Mouse (Mus musculus) kidney, adult 18-20 months (tissue): ENCODE results near the gene Slc12a8.
A peak's percentile ranks its signal among the peaks of the same experiment; 100 is the strongest.

Experiments used
- DNase-seq: peaks from one replicate; pipeline ENCODE4 v3.0.0; 2021

Slc12a8 gene

DNA sequence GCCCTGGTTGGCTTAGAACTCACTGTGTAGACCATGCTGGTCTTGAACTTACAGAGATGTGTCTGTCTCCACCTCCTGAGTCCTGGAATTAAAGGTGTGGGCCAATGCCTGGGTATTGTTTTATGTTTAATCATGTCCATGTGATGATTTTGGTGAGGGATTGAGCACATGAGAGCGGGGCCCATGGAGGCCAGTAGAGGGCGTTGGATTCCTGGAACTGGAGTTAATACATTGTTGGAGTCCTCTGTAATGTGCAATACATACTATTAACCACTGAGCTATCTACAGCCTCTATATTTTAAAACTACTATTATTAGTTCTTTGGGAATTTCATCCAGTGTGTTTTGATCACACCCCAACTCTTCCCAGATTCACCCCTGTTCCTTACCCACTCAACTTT is 27.2 kb downstream of the Slc12a8 start:
- DNase-seq, result no peak

DNA sequence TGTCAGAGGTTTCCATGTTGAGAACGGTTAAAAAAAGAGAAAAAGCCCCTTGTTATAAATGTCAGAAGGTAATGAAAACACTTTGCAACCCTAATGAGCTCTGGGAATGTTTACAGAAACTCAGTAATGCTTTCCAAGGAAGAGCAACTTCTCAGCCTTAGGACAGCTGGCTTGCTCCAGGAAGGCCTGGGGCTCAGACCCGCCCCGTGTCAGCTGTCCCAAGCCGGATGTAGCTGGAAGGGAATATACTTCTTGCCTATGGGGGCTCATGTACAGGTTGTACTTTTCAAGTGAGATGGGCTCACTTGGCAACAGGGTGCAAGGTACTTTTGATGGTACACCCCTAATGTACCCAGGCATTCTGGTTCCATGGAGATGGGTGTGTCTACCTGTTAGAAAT is 28.4 kb downstream of the Slc12a8 start:
- no peak for DNase-seq

DNA sequence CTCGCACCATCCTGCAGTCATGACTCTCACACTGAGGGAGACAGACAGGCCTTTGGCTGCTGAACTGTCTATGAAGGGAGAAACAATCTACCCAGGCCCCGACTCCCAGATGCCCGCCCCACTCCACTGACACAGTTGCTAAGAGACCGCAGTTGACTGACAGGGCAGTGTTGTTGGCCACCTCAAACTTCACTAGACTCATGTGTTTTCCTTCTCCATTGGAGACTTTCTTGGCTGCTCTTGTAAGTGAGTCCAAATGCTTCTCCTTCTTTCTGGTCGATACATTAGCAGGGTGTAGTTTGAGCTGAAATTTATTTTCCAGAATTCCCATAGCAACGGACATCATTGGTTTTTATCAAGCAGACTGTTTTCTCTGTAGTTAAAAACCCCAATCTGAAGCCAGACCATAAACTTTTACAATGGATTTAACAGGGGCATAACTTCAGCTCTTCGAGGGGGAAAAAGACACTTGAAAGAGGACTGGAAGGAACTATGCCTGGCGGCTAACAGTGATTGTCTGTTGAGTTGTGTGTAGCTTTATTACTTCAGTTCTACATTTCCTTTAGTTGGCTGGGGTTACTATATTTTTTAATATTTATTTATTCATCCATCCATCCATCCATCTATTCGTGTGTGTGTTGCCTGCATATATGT is 36.7 kb downstream of the Slc12a8 start:
- no peak for DNase-seq

DNA sequence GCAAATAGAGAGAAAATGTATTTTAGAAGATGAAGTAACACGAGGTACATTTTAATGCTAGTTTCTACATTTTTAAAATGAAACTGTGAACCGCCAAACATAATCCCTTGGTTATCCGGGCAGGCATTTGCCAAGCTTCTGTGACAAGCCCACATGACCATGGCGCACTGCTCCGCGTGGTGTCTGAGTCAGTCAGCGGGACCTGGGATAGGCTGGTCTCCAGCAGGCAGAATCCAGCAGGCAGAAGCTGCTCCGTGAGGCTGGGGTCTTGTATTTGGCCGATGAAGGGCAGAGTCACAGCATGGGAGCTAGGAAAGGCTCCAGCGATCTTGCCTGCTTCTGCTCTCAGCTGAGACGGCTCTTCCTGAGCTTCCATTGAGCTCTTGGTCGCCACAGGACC is 41.0 kb downstream of the Slc12a8 start:
- no peak for DNase-seq

DNA sequence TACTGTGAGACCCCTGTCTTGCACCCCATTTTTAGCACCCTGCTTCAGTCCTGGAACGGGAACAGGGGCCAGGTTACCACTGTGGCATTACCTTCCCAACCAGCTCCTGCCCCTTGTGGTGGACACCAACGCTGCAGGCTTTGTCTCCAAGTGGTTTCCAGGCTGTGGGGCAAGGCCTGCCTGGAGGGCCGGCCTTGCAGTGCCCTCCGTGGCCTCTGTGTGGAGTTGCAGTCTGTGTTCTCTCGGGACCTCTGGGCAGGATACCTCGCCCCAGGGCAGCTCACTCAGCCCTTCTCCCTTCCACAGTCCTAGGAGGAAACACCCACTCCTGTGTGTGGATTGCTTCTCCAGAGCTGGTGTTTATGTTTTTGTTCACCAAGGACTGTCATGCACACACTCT is 43.2 kb downstream of the Slc12a8 start:
- DNase-seq, result peak; percentile 82

DNA sequence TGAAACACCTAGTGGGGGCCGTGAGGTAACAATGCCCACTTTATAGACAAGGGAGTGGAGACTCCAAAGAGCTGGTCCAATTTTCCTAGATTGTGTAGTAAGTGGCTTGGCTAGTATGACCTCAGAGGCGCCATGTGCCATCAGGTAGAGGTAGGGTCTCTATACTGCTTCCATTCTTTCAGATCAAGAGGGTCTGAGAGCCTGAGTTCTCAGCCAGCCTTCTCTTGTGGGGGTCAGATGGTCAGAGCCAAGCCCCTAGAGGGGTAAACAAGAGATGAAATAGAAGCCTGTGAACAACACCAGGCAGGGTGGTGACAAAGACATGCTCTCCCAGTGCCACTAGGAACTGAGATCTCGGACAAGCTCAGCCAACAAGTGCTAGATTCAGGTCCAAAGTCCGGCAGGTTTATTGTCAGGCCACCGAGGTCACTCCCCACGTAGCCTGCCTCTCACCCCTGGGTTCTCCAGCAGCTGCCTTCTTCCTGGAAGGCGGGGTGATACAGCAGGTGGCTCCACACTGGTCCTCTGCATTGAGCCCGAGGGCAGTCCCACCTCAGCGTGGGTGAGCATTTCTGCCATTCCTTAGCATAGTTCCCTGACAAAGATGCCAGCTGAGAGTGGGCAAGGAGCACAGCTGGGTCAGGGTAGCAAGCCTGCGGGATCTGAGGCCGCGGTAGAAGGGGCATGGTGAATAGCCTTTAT is 44.3 kb downstream of the Slc12a8 start:
- DNase-seq, result no peak

DNA sequence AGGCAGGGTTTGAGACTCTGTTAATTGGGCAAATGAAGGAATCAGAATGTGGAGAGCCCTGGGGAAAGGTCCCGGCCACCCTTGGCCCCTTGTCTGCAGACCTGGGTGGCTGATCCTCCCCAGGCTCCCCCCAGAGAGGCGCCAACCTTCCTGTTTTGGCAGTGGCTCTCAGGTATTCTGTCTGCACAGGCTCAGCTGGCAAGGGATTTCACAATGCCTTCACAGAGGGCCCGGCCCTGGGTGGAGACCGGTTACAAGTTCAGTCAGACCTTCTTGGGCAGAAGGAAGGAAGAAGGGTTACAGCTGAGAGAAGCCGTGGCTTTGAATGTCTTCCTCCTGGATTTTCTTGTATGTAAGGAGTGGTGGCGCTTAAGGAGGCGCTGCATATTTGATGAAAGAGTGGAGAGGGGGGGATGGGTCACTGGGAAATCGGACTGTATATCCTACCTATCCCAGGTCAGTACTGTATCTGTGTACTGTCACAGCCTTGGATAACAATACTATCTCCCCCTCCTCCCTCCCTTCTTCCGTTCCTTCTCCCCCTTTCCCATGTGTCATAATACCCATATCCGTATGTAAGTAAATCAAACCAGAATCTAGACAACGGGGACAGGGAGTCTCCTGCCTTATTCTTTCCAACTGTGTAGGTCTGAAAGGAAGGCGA is 45.9 kb downstream of the Slc12a8 start:
- DNase-seq, result peak; percentile 51

DNA sequence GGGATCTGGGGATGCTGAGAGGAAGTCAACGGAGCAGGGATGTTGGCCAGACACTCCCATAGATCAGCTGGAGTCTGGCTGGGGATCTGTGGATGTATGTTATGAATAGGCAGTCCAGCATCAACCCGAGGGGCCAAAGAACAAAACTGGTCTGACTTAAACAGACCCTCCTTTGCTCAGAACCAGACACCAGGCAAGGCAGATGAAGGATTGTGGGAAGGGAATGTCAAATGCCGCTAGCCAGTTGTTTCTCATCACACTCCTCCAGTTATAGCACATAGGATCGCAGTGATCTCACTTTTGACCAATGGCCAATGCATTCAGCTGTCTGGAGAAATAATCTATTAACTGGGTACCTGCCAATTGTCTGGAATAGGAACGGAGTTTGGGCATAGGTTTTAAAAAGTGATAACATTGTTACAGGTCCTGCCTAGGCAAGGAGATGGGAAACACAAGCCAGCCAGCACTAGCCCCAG is 46.4 kb downstream of the Slc12a8 start:
- peak; percentile 20 for DNase-seq

DNA sequence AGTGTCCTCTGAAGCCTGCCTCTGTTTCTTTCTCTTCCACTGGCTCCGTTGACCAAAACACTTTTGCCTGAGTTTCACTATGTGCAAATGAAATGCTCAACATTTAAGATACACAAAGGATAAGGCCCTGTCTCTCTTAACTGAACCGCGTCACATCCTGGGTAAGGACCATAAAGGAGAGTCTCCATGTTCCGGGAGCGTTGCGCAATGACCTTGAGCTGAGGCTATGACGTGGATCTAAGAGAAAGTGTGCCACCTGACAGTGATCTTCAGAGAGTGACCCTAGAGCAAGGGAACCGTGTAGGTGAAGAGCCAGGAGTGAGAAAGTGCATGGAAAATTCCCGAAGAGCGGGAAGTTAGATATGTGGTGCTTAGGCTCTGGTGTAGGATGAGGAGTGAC is 49.3 kb downstream of the Slc12a8 start:
- DNase-seq, result no peak

DNA sequence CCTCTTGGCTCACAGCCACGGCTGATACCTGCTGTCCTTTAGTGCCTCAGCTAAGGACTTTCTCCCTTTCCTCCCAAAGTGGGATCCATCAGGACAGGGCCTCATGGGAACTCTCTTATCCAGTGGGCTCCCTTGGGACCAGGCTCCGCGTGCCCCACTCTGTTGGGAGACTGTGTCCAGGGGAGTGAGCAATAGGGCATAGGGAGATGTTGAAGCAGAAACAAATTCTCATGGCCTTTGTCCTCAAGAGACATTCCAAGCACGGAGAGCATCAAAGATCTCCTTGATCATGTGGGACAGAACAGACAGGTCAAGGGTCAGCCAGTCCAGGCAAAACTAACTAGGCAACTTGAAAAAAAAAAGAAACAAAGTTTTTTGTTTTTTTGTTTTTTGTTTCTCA is 50.6 kb downstream of the Slc12a8 start:
- DNase-seq, result no peak

DNA sequence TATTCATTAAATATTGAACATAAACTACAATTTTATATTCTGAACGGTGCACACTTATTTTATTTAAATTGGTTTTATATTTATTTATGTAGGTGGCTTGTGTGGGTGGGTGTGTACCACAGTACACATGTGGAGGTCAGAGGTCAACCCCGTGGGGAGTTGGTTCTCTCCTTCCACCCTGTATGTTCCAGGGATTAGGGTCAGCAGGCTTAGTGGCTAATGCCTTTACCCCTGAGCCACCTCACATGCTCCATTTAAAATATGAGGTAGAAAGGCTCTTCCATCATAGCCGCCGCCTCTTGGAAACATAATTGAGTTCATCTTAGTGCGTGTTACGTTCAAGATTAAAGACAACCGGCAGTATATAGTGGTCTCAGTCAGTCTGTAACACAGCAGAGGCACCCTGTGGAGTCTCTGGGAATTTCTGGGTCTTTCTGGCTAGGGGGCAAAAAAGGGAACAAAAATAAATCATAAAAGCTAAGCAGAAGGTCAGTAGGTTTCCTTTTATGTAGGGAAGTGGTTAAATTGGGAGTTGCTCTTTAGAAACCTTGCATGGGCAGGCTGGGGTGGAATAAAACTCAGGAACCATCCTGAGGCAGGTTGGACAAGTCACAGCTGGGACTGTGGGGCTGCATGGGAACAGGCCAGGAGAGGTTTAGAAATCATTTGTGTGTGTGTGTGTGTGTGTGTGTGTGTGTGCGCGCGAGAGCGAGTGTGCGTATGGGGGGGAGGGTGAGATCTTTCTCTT is 51.3 kb downstream of the Slc12a8 start:
- DNase-seq, result no peak

DNA sequence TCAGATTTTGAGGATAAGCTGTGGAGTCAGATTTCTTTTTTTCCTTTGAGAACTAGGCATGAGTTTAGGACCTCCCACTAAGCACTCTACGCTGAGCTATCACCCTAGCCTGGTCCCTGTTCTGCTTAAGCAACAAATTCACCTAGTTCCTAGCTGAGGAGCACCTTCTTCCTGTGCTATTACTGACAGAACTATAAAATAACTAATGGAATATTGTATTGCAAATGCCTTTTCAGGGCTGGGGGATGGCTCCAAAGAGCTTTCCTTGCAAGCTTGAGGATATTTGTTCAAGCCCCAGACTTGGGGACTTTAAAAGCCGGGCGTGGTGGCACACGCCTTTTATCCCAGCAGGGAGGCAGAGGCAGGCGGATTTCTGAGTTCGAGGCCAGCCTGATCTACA is 55.5 kb downstream of the Slc12a8 start:
- no peak for DNase-seq

DNA sequence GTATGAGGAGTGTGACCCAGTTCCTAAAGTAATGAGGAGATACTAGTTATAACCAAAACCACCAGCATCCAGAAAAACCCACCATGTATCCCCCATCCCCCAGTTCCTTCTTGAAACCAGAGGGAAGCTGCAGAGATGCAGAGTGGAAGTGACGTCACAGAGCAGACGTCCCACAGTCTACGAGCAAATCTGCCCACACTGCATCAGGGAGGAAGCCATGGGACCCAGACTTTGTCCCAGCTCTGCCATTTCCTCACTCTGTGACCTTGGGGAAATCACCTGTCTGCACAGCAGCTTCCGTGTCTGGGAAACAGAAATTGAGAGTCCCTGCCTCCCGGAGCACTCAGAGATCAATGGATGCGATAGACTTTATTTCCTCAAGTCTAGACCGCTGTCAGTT is 56.6 kb downstream of the Slc12a8 start:
- DNase-seq, result no peak

DNA sequence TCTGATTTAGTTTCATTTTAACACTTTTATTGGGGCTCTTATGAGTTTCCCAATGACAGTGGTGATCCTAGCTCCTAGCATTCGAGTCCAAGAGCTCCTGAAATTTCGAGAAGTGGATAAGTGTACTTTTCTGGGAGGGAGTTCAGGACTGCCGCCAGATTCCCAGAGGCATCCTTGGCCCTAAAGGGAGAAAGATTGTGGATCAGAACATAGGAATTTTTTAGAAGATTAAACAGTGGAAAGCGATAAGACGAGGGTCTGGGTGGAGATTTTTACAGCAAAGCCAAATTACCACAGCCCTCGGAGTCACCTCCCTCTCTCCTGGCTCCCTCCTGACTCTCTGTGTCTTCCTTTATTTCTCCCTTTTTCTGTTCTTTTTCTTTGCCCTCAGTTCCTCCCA is 58.6 kb downstream of the Slc12a8 start:
- DNase-seq, result no peak

DNA sequence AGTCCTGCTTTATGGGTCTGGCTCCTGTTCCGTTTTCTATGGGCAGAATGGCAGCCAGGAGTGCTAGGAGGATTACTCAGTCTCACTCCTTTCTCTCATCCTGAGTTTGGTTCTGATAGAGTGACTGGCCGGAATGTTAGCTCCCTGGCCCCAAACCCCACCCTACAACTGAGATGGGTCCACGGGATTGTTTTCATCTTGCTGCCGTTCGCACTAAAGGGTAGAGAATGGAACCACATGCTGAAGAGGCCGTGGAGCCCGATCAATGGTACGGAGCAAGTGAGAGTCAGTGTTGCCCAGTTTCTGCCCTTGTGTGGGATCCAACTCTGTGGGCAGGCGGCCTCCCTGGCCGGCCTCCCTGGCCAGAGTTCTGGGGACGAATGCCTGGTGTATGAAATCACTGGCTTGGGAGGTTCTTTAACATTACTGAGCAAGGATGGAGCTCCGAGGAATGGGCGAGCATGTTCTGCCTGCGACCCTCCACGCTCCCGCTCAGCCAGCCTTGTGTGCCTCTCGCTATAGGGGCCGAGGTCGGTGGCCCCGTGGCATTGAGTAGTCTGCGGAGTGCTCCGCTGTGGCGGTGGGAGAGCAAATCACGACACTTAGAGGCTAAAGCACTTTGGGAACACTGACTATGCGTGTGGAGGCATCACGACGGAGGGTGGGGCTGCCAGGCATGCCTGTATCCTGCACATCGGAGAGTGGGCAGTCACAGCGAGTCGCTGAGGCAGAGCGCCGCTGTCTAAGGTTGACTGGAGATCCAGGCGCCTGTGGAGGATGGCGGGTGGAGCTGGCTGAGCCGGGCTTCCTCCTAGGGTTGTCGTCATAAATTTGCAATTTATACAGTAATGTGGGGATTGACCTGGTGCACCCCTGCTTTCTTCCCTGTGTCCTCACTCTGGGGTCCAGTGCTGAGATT is 59.4 kb downstream of the Slc12a8 start:
- no peak for DNase-seq

DNA sequence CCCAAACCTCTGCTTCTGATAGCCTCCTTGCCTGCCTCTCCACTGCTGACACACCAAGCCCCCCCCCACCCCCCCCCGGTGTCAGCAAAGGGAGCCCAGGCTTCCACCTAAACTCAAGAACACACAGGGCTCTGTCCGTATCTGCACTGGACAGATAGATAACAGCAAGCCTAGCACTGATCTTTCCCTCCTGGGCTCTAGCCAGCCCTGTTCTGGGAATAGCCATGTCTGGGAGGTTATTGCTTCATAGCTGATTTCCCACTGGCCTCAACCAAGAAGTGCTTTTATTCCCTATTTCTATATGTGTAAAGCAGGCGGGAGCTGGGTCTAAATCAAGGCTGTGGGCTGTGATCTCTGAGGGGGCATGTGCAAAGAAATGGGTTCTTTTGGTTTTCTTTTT is 61.3 kb downstream of the Slc12a8 start:
- no peak for DNase-seq

DNA sequence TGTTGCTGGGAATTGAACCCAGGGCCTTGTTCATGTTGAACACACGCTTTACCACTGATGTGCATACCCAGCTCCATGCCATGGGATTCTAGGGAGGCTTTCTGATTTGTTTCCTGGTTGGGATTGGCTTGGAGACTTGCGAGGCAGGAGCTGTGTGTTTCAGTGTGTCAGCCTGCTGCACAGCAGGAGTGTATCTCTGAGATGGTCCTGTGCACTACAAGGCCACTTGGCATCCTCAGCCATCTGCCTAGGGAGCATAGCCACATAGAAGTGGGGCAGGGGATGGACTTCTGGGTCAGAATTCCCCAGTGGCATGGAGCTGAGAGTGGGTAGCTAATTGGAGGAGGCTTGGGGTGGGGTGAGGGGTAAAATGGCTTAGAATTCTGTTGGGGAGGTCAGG is 63.2 kb downstream of the Slc12a8 start:
- no peak for DNase-seq

DNA sequence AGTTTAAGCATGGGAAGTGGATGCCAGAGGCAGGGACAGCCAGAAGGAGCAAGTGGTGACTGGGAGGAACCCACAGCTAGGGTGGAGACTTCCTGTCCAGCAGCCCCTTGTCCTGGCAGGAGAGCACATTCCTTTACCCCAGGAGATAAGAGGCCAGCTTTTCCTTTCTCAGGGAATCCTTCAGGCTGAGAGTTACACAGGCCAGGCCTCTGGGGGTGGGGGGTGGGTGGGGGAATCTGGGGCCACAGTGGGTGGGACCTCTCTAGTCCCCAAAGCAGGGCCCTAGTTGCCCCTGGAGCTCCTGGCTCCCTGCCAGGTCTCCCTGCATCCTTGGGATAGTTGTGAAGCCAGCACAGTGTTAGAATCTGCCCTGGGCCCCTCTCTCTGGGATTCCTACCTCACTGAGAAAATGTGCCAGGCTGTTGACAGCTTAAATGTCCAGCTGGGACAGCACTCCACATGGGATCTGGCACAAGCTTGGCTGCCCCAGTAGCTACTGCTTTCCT is 63.7 kb downstream of the Slc12a8 start:
- peak; percentile 55 for DNase-seq

DNA sequence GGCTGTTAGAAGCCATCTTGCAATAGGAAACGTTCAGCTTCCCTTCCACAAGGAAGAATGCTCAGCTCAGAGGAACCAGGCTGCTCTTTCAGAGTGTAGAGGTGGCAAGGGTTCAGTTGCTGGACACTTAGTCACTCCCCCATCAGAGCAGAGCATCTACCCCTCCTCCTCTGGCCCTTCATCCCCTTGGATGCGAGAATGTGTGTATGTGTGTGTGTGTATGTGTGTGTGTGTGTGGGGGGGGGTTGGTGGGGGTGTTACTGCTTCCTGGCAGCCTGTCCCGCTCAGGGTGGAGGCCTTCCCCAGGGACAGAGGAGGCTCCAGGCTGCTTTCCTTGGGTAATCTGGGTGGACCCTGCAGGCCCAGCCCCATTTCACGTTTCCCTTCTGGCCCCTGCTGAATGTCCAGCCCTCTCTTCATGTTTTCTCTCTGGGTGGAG is 64.6 kb downstream of the Slc12a8 start:
- DNase-seq, result no peak

DNA sequence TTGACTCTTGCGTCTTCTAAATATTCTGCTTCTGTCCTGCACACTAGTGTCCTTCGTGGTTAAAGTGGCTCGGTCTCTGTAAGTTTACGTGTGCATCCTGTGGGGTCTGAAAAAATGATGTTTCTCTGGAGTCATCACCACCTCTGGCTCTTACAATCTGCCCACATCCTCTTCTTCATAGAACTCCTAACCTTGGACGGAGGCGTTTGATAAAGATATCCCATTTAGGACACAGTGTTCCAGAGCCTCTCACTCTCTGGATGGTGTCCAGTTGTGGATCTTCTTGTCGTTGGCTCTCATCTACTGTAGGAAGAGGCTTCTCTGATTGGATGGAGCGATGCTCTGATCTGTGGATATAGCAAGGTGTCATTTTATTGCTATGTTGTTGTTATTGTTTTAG is 65.4 kb downstream of the Slc12a8 start:
- DNase-seq, result no peak

DNA sequence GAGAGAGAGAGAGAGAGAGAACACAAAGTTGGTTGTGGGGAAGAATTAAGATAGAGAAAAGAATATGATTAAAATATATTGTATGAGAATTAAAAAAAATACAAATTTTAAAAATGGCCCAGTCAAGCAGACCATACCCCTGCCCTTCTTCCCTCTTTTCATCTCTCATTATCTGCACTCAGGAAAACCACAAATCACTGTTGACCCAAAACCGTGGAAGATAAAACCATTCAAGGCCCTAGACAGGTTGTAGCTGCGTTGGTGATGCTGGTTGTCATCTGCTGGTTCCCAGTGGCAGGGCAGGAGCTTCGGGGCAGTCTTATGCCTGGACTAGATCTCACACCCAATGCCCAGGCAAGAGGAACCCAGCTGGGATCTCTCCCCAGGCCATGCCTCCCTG is 66.2 kb downstream of the Slc12a8 start:
- no peak for DNase-seq

DNA sequence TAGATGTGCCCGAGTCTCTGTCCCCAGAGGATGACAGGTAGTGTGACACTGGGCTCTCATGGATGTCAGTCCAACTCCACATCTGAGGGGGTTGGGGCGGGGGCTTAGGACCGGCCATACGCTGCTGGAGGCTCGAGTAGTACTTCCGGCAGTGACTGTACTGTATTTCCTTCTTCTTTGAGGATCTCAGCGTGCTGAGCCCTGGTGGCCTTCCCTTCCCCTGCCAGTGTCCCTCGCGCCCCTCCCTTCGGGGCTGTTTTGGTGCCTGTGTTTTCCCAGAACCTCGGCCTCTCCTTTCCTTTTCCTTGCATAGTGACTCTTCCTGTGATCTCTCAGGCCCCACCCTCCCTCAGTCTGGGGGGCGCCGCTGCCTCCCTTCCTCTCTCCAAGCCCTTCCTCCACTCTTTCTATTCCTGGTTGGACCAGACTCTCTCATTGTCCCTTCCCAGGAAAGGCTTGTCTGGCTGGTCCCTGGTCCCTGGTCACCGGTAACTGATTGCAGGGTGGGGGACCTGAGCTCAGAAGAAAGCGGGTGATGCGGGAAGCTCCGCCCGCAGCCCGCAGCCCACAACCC is 66.8 kb downstream of the Slc12a8 start:
- DNase-seq, result peak; percentile 57
